Mouse (Mus musculus) retina, postnatal 7 days (tissue): ENCODE results near the gene Utp3.

Source experiments
- DNase-seq: peaks from one replicate; pipeline ENCODE4 v3.0.0-alpha.2; 2012; ENCODE audit warnings: low read depth, low spot score

The Utp3 gene

GRCm38 (mm10) chr5:88569541-88569940 lies 15.3 kb downstream of the Utp3 start:
- DNase-seq, result no peak

- DNase-seq, result no peak
Measured at GRCm38 (mm10) chr5:88574829-88575228, 20.6 kb downstream of the Utp3 start.

DNA sequence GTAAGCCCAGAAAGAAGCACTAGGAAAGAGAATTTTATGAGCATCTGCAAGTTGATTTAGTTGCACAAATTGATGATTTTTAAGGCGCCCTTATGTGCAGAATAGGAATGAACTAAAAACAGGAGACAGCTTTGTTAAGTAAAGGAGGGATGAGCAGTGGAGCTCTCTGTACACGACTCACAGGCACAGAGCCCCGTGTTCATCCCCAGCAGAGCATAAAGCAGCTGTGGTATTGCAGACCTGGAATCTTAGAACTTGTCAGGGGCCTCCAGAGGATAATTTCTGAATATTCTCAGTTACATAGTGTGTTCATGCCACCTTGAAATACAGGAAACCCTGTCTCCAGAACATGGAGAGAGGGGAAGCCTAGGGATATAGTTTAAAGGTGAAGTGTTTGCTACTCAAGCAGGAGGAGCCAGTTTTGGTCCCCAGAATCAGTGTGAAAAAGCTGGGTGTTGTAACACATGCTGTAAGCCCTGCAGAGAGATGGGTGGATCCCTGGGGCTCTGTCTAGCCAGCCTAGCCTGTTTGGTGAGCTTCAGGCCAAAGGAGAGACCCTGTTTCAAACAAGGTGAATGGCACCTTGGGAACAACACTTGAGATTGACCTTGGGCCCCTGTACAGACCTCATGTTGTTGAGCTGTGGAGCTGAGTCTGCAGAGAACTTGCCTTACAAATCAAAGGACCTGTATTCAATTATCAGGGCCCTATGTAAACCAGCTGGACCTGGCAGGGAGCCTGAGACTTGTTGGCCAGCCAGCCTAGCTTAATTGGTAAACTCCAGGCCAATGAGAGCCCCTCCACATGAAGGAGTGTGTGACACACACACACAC lies 21.5 kb downstream of the Utp3 start:
- DNase-seq, result no peak

DNA sequence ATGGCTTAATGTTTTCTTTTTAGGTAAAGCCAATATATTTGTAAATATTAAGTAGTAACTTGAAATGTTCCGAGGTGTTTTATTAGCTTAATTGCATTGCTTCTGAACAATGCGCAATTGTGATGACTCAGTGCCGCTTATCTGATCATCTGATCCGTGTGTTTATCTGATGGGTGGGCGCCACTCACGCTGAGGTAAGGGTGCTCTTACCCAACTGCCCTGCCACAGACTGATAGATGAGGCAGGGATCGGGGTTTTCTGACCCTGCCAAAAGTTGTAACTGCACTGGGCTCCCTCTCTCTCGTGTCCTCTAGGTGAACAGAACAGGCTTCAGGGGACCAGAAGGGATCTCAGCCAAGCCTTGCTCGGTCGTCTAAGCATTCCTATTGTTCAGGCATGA lies 26.4 kb downstream of the Utp3 start:
- no peak for DNase-seq

- no peak for DNase-seq
Measured at GRCm38 (mm10) chr5:88581343-88581742, 27.1 kb downstream of the Utp3 start.

- peak; percentile 80 for DNase-seq
Measured at GRCm38 (mm10) chr5:88583271-88584031, 29.2 kb downstream of the Utp3 start.

- DNase-seq, result no peak
Measured at GRCm38 (mm10) chr5:88584061-88584460, 29.8 kb downstream of the Utp3 start.

DNA sequence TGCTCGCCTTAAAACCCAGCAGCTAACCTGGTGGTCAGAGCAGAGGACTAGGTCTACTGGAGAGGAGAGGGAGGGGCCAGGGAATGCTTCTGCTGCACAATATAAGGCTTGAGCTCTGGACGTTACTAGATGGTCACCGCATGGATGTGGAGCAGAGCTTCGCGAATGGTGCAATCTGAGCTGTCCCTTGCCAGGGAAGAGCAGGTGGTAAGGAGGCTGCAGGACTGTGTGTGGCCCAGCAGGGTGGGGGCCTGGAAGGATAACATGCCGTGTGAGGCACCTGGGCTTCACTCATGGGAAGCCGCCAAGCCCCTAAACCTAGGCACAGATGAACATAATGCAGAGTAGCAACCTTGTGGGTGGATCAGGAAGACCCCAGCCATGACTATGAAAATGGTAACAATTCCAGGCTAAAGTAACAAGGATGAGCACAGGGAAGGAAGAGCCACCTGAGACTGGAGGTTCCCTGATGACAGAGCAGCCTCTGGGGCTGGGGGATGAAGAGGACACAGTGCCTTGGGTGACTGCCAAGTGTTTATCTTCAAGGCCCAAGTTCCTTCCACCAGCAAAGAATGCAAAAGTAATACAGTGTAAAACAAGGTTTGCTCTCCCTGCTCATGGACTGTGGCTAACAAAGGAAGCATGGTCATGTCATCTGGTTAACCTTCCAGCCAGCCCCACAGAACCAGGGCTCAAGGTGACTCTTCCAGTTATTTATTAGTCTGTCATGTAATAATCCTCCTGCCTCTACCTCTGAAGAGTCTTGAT lies 32.3 kb downstream of the Utp3 start:
- no peak for DNase-seq

DNA sequence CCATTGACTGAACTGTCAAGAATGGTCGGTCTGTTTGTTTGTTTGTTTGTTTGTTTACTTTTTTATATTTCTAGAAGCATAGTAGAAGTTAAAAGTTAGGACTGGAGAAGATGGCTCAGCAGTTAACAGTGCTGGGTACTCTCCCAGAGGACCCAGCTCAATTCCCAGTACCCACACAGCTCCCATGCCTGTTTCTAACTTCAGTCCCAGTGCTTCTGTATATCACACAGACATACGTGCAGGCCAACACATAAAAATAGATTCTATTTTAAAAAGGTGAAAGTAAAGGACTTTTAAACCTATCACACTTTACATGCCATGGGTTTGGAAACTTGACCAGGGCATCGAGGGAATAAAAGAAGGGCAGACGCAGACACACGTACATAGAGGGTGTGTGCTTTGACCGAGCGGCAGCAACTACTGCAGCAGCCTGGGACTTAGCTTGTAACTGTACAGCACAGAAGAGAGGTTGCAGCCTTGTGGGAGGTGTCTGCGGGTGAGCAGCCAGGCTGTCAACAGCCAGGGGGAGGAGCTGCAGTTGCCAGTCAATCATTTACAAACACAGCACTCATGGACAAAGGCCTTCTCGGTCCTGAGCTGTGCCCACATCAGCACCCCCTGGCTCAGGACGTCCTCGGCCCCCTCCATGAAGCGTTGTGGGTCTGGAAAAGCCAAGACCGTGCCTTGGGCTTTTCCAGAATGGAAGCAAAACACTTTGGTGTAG lies 33.1 kb downstream of the Utp3 start:
- DNase-seq, result no peak

DNA sequence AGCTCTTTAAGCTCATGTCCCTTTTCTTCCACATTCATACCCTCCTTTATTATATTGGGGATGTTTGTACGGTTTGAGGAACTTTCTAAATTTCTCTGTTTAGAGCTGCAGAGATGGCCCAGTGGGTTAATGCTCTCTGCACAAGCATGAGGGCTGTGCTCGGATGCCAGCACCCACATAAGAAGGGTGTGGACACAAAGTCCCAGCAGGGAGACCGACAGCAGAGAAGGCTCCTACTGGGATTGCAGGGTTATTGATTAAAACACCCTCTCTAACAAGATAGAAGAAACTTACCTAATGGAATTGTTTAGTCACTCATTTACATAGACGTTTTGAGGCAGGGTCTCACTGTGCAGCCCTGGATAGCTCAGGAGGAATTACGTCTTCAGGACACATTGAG lies 34.2 kb downstream of the Utp3 start:
- DNase-seq, result no peak

DNA sequence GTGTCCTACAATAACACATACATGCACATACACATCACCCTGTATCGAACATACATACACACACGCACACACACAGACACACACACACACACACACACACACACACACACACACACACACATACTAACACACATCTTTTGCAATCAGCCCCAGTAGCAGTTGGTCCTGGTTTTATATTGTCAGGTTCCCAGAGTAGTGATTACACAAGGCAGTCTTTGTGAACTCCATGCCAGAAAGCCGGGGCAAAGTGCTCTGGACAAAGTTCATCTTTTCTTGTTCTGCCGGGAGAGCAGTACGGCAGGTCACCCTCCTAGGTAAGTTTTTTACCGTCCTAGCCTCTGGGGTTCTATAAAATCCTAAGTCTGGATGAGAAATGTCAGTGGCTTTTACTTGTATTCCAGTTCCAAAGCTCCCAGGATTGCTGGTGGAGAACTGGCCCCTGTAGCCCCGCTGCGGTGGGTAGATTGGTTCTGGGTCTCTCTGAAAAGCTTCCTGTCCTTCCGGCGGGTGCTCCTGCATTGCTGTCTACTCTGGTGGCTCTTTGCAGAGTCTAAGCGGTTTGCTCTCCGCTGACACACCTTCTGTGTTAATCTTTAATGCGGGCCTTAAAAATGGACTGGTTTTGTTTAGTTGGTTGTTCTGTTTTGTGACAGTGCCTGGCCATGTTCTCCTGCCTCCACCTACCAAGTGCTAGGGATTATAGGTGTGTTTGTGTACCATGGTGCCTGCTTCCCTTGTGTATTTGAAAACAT lies 39.3 kb downstream of the Utp3 start:
- DNase-seq, result no peak

DNA sequence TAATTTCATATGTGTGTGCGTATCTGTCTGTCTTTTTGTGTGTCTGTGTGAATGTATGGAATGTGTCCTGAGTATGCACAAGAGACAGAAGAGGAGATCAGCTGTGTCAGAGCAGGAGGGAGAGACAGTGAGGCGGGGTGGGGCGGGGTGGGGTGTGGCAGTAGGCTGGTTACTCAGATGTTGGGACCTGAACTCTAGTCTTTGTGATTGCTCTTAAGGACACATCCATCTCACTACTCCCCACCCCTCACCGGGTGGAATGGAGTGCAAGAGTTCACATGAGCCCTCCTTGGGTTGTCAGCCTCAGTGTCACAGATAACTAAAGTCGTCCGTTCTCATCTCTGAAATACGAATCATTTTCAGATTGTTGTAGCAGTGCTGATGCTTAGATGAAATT lies 39.9 kb downstream of the Utp3 start:
- DNase-seq, result no peak

GRCm38 (mm10) chr5:88595537-88596455 lies 41.5 kb downstream of the Utp3 start:
- no peak for DNase-seq

- no peak for DNase-seq
Measured at GRCm38 (mm10) chr5:88598961-88599360, 44.7 kb downstream of the Utp3 start.

DNA sequence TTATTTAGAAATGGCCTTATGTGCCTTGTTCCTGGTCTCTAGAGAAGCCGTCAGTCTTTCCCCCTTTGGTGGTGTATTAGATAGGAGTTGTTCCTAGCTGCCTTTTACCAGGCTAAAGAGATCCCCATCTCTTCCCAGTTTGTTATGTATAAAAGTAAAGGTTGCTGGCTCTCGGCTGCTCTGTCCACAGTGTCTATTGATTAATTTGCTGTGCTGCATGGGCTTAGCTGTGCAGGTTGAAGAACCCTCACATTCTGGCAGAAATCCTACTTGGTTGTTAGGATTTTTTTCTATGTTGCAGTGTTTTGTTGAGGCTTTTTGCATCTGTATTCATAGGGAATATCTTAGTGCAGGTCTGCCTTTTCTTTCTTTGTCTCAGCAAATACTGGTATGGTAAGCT lies 47.8 kb downstream of the Utp3 start:
- no peak for DNase-seq

DNA sequence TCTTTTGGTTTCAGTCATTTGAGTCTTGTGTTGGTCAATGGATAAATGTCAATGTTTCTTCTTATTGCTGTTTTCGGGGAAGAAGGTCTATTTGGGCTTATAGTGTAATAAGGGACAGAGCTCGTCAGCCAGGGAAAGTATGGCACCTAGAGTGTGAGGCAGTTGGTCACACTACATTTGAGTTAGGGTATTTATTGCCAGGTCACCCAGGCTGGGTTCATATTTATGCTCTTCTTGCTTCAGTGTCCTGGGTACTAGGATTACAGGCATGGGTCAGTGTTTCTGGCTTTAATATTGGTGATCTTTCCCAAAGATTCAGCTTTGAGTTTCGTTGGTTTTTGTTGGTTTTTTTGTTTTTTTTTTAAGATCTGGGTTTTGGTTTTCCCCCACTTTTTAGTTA lies 48.5 kb downstream of the Utp3 start:
- no peak for DNase-seq

DNA sequence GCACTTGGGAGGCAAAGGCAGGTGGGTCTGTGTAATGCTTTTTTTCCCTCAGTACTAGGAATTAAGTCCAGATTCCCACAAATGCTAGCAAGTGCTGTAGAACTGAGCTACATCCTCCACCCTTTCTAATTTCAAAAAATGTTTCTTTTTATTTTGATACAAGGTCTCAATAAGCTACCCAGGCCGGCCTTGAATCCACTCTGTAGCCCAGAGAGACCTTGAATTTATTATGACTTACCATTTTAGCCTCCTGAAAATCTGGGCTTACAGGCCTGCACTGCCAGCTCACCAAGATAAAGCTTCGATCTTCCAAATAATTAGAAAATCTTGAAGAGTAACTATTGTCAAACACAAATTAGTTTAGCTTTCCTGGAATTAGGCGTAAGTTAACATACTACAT lies 49.8 kb downstream of the Utp3 start:
- DNase-seq, result no peak

DNA sequence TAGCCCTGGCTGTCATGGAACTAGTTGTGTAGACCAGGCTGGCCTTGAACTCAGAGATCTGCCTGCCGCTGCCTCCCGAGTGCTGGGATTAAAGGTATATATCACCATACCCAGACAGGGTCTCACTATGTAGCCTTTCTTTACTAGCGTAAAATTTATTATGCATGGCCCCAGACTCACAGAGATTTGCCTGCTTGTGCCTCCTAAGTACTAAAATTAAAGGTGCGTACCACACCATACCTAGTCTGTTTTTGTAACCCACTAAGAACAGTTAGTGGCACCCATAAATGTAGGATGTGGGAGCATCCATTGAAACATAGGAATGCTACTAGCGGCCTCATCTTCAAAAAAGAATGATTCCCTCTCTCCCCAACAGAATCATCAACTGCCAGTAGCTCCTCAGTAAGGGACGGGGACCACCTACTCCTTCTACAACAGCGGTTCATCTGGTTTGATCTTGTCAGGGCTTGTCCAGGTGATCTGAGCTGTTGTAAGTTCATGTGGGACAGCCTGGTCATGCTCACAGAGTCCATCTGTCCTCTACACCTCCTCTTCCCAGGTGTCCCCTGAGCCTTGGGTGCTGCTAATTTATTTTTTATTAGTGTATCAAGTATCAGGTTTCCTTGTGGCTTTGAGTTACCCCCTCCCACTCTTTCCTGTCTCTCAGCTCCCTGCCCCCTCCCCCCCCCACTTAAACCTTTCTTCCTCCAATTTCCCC lies 50.5 kb downstream of the Utp3 start:
- no peak for DNase-seq
